Mouse (Mus musculus) embryo, embryonic 11 days (tissue): Measurements from ENCODE around the gene Ppp1r14a.

Experiments used
- DNase-seq: peaks from one replicate; pipeline ENCODE4 v3.0.0-alpha.2; 2015

The Ppp1r14a gene

DNA sequence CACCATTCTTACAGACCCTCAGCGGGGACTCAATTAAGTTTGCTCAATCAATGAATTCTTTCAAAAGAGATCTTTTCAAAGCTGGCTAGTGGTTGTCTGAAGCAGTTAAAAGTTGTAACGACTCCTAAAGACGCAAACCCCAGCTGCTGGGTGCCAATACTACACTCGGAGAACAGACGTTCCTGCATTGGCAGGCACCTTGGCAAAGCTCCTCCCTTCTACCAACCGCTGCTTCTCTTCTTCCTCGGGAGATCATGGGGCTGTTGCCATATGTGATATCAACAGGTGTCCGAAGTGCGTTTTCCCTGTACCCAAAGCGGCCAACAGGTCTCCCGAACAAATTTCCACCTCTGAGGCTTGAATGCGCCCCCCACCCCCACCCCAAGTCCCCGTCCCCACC is 8.3 kb upstream of the Ppp1r14a start:
- no peak for DNase-seq

DNA sequence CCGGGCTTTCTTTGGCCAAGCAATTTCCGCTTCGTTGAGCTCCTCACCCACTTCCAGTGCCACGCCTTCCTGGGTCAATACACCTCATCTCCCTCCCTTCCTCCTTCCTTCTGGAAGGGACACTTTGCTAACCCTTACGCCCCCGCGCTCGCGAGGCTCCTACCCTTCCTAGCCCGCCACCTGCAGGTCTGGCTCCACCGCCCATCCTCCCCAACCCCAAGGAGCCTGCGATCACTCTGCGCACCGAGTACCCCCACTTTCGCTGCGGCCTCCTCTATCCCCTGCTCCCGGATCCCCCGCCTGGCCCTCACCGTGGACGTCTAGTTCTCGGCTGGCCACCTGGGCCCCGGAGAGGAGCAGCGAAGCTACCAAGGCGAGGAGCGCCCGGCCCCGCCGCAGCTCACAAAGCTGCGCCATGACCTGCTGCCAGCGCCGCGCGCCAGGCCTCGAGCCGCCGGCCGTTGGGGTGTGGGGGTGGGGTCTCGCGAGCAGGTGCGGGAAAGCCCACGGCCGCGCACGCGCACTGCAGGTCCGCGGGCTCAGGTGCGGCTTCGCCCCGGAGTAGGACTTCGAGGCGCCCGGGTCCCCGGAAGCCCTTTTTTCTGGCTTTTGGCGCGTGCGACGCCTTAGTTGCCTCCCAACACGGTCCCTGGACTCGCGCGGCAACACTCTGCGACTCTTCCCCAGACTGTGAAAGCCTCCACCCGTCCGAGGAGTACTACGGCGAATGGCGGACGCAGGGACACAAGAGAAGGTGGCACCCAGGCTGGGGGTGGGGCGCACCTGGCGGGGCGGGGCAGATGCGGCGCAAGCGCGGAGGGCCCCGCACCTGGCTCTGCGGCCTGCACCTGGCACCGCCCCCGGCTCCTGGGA is 7.7 kb upstream of the Ppp1r14a start, which contains the start of gene Spint2:
Gene Spint2, minus strand, starts transcription at position 712 of the 873 bp plus-strand sequence.
- DNase-seq: peak; percentile 71

DNA sequence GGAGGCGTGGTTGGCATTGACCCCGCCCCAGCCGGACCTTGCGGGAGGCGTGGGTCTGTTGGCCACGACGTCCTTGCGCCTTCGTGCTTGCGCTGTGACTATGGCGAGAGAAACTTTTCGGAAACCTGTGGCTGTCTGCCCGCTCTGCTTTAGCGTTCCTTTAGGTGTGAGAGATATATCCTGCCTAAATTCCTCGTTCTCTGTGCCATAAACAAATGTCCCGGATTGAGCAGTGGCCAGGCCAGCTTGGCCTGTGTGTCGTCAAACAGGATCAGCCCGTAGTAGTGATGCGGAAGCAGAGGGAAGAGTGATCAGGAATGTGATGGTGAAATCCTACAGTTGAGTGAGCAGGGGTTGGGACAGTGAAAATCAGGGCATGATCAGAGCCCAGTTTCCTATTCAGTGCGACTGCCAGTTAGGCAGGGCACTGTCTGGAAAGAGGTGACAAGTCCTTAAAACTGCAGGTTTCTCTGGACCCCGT is 7.0 kb upstream of the Ppp1r14a start:
- DNase-seq: no peak

DNA sequence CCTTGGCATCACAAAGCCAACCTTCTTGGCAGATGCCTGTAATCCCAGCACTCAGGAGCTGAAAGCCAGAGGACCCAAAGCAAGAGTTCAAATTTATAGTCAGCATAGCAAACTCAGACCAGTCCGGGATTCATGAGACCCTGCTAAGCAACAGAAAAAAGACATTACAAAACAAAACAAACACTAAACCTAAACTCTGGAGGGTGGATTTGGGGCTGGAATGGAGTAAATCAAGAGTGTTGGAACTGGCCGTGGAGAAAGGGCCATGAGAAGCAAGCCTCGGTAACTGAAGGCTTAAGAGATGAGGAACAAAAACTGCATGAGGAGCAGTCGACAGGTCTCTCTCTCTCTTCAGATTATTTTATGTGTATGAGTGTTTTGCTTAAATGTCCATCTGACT is 5.2 kb upstream of the Ppp1r14a start:
- DNase-seq: no peak

DNA sequence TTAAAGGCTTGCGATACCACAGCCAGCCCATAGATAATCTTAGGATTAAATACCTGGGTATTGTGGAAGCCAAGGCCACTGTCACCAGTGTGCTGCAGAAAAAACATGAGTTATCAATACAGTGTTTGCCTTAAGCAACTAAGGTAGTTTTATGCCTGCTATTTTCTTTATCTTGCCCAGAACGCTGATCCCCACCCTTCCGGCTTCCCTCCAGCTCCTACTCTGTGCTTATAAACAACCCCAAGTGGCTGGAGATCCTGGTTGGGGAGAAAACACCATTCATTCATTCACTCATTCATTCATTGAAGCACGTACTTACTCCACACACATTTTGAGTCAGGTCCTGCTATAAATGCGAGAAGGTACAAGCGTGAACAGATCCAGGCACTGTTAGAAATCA is 4.6 kb upstream of the Ppp1r14a start:
- DNase-seq: no peak

DNA sequence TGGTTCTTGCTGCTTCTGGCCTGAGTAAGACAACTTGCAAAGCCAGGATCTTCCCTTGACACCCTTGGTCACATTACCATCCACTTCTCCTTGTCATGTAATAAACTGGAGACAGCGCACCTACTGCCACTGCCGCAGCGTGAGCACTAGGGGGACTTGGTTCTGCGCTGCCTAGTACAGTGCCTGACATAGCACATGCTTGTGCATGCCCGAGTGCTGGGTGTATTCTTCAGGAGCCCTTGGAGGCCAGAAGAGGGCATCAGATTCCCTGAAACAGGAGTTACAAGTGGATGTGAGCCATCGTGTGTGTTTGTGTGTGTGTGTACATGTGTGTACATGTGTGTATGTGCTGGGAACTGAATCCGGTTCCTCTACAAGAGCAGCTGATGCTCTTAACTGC is 1.6 kb upstream of the Ppp1r14a start:
- no peak for DNase-seq

DNA sequence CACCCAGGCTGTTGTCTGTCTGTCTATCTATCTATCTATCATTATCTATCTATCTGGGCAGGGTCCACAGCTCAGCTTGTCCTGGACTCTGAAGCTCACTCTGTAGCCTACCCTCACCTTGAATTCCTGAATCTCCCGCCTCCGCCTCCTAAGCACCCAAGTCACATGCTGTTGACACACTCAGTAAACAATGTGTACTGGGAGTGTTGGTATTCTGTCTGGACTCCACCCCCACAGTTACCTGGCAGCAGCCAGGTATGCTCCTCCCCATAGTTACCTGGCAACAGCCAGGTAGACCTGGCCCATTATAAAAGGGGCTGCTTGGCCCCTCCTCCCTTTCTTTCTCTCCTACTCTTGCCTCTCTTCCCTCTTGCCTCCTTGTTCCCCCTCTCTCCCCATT is 1.0 kb upstream of the Ppp1r14a start:
- DNase-seq: no peak

DNA sequence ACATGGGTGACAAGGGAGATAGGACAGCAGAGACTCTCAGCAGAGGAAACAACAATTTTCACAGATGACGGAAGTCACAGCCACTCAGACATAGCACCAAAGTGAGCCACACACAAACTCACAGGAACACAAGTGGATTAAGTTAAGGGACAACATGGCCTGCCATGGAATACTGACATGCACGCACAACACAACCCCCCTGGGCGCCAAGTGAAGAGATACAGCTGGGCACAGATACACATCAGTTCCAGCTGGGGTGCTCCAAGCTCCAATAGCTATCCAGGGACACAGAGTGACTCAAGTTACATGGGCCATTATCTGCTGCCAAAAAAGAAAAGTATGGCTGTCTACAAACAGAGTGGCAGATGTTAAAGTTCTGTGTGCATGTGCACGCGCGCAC is 748 bp downstream of the Ppp1r14a start:
- DNase-seq: no peak

DNA sequence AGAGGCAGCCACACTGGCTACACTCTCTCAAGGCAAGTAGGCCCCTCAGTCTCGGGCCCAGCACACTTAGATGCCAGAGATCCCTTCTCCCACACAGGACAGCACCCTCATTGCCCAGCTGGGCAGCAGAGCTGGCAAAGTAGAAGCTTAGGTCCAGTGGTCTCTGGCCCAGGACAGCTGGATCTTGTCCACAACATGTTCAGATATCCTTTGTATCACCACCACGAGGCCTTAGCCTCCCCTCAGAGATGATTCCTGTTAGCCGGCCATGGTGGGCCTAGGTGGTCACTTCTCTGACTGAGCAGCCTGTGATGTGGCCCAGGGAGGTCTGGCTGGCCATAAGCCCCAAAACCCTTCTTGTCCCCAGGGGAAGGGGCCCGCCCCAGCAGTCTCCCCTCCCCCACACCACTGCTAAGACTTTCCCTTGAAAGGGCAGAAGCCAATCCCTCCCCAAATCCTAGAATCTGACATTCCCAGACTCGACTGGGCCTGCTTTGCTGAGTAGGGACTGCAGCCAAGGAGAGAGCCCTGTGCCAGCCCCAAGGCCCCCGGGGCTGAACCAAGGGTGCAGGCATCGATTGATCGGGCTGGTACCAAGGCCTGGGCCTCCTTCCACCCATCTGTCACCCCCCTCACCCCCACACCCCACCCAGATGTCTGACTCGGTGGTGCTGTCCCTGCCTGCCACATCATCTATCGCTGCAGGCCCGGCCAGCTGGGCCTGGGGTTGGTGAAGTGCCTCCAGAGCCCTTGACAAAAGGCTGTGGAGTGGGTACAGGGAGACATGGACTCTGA is 1.8 kb downstream of the Ppp1r14a start:
- DNase-seq: no peak

DNA sequence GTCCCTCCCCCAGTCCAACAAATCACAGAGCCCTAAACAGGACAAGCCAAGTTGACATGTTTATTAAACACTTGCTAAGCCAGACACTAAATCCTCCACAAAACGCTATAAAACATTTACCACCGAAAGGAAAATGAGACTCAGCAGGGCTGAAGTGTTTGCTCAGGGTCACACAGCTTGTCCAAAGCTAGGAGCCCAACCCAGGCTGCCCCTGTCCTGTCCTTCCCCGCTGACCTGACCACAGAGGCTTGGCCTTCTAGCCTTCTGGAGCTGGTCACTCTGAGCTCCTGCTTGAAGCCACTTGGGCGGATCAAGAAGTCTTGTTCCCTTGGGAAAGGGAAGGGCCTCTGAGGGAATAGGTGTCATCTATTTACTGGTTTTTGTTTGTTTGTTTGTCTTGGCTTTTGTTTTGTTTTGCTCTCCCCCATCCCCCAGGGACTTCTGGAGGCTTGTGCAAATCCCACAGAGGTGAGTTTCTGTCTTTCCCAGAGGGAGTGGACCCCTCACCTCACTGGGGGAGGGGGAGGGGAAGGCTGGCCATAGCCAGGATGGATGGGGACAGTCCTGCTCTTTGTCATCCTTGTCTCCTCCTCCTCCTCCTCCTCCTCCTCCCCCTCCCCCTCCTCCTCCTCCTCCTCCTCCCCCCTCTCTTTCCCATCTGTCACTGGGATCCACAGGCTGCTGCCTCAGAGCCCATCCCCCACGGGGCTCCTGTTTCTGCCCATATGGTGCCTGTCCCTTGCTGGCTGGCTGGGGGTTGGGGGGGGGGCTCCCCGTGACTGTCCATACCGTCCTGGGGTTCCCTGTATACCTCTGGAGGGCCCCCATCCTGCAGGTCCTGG is 2.7 kb downstream of the Ppp1r14a start:
- peak; percentile 74 for DNase-seq

DNA sequence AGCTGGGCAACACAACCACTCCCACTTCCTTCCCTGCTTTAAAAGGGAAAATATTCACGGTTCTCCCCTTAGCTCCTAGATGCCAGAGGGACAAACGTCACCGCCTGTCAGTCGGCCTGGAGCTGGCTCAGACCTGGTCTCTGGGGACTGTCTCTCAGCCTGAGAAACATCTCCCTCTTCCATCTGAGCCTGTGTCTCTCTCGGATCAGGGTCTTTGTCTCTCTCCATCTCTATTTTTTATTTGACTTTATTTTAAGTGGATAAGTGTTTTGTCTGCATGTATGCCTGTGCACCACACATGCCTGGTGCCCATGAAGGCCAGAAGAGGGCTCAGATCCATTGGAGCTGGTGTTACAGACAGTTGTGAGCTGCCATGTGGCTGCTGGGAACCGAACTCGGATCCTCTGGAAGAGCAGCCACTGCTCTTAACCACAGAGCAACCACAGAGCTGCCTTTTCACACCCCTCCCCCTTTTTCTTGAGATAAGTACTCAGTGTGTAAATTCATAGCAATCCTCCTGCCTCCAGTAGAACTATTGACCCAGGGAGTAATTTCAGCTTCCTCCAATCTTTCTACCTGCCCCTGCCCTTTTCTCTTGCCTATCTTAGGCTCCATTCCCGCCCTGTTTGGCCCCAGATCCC is 3.5 kb downstream of the Ppp1r14a start:
- DNase-seq: peak; percentile 62

DNA sequence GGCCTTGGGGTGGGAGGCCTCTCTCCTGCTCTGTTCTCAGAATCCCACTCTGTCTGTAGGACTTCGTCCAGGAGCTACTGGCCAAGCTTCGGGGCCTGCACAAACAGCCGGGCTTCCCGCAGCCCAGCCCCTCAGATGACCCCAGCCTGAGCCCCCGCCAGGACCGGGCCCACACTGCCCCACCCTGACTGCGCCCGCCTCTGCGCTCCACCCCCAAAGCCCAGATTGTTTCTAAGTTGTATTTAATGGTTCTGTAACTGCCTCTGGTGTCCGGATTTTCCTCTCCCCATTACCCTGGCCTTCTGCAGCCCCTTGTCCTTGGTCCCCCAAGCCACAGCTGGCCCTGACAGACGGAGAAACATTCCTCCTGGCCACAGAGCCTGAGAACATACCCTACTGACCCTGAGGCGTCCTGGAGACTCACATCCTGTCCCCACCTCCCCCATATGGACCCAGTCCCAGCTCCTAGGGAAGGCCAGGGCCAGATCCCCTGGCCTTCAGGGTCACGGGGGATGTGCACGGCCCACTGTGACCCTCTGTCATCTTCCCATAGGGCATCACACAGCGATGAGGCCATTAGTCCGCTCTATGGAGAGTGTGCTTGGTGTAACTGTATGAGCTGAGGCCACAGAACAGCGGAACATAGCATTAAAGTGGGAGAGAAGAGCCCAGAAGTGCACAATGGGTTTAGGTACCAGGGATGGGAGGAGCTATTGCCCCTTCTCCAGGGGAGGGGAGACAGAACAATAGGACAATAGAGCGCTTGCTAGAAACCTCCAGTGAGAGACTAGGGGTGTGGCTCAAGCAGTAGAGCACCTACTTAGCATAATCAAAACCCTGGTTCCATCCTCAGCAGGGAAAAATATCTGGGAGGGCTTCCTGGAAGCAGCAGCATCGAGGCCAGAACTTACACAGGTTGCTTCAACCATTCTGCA is 4.3 kb downstream of the Ppp1r14a start:
- DNase-seq: peak; percentile 56

DNA sequence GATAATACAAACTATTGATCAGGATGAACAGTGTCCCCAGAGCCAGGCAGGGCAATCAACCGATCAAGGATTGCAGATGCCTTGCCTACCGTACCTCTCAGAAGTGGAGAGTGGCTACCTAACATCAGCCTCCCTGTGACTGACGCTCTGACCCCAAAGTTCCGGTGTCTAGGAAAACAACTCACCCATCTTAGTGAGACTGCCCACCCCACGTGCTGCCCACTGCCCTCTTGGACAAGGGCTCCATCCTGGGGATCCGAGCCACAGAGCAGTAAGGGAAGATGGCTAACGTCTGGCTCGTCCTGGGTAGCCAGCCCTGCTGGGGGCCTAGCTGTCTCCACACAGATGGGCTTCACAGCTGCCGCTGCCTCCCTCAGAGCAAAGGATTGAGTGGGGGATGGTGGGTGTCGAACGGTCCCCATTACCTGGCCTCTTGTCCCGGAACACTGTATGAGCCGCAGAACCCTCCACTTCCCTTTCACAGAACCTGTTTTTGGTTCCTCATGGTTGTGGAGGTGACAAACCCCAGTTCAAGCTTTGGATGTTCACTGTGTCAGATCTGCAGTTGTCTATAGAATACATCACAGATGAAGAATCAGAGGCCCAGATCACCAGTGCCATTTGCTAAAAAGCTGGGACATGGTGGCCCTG is 5.1 kb downstream of the Ppp1r14a start:
- no peak for DNase-seq

DNA sequence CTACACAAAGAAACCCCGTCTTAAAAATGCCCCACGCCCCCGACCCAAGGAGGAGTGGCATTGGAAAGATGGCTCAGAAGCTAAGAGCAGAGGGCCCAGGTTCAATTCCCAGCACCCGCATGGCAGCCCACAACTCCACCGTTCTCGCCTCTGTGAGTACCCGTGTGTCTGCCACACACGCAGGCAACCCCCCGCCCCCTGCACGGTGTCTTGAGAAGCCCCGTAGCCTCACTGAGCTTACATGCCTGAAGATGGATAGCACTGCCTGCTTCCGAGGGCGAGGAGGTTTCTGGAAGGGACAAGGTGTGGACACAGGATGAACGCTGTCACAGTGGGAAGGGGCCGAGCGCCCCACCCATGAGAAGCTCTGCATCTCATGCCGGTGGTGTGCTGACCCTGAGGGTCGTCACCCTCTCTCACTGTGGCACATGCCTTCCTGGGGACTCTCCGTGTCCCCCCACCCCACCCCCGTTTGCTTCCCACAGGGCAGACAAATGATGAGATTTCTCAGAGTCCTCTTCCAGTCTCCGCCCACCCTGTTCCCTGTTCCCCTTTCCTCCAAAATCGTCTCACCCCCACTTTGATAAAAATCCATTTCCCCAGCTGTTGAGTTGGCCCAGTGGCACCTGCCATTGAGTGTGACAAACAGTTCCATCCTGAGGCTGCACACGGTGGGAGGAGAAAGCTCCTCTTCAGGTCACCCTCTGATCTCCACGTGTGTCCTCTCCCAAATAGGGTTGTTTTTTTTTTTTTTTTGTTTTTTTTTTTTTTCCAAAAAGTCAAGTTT is 6.9 kb downstream of the Ppp1r14a start:
- DNase-seq: no peak

DNA sequence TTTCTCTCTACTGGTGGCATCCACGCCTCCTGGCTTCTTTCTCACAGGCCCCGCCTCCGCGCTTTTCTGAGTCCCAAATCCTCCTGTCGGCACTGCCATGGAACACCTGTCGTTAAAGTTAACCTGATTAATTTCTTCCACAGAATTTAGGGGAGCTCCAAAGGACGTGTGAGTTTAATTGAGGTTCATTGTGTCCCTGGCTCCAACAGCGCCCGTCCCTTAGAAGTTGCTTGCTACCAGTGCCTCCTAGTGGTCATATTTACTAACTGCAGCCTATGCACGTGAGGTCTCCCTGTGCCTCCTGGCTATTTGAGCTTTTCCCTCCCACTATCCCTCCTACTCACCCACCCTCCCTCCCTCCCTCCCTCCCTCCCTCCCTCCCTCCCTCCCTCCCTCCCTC is 7.9 kb downstream of the Ppp1r14a start:
- peak; percentile 86 for DNase-seq

DNA sequence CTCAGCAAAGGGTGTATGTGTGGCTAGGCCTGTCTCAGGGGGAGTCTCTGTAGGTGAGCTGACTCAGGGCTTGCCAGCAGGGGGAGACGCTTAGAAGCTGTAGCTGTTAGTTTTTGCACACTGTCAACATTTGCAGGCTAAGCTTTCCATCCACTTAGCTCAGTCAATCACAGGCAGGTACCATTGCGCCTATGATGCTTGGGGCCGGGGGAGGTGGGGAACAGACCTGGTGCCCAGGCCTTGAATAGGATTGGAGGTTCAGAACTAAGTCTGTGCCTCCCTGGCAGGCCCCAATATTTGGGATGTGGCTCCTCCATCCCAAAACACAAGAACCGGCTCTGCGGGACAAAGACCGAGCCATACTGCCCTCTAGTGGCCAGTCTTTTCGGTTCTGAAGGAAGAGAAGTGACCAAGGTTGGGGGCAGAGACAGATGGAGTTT is 12.0 kb downstream of the Ppp1r14a start:
- peak; percentile 89 for DNase-seq

DNA sequence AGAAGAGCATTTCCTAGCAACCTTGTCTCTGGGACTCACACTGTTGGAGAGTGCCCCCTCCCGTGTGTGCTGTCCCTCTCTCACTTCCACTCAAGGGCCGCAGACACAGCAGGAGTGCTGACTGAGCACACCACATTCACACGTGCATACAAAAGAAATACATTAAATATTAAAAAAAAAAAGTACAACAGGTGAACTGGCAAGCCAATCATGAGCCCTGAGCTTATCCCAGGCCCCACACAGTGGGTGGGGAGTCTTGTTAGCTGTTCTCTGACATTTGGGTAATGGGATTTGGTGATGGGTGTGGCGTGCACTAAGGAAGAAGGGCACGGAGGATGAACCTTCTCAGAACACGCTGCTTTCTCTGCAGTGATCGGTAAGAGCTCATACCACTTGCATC is 13.5 kb downstream of the Ppp1r14a start:
- no peak for DNase-seq

DNA sequence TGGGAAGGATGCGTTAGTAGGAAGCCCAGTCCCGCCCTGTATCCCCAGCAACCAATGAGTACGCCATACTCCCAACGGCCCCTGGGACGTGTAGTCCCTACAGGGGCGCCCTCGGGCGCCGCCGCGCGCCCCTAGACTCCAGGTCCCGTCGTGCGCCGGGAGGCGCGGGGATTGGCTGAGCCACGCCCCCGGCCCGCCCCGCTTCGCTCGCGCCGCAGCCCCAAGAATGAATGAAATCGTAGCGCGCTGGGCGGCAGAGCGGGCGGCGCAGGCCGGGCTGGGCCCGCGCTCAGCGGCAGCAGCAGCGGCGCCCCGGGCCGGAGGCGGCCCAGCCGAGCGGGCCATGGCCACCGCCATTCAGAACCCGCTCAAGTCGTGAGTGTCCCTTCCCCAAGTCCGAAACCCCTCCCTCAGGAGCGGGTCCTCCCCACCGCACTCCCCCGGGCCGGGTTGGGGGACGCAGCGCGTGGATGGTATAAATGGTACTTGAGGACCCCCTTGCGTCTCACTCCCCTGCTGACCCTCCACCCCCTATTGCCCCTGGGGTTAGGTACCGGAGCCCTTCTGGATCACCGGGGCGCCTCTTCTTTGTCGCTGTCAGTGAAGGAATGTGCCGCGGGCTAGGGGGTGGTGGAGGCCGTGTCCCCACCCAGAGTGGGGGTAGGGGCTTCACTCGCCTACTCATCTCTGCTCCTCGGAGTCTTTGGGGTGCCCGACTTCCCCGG is 14.8 kb downstream of the Ppp1r14a start, which contains the start of gene Dpf1:
Gene Dpf1, plus strand, starts transcription at position 214 of the 725 bp plus-strand sequence.
- DNase-seq: peak; percentile 97
